Mouse (Mus musculus) thymus, adult 2 months (tissue): ENCODE data around the gene Ndufb4. TPM values are rescaled to one million over a fixed set of nuclear protein-coding genes. Genes with fewer than 3 reads are reported as not detected.

ENCODE experiments used
- DNase-seq: peaks from one replicate; pipeline ENCODE4 v3.0.0; 2021
- H3K27ac ChIP-seq: fragments of 200-500 bp; 2 replicates; pipeline ENCODE4 v1.5.1; 2012; ENCODE audit warnings: low read length, control low read depth; ENCODE audit not compliant: control insufficient read depth, insufficient read depth
- H3K27me3 ChIP-seq: fragments of 200-500 bp; 2 replicates; pipeline ENCODE4 v1.6.1; 2012; ENCODE audit warnings: mild to moderate bottlenecking, low read length, moderate library complexity, mixed read lengths; ENCODE audit not compliant: control insufficient read depth, insufficient read depth
- H3K36me3 ChIP-seq: fragments of 200-500 bp; 2 replicates; pipeline ENCODE4 v1.6.1; 2012; ENCODE audit warnings: mild to moderate bottlenecking, low read length, moderate library complexity; ENCODE audit not compliant: control insufficient read depth, insufficient read depth
- H3K4me1 ChIP-seq: fragments of 200-500 bp; replicated peaks from 2 replicates; pipeline ENCODE4 v1.6.1; 2012; ENCODE audit warnings: low read length; ENCODE audit not compliant: control insufficient read depth, insufficient read depth
- H3K4me3 ChIP-seq: fragments of 200-500 bp; 2 replicates; pipeline ENCODE4 v1.5.1; 2012; ENCODE audit warnings: mild to moderate bottlenecking, low read length, control low read depth, moderate library complexity; ENCODE audit not compliant: control insufficient read depth, insufficient read depth
- CTCF ChIP-seq: fragments of 200-500 bp; IDR thresholded peaks from 2 replicates; pipeline ENCODE4 v1.5.1; 2012; ENCODE audit warnings: mild to moderate bottlenecking, control low read depth, low read length, moderate library complexity, borderline replicate concordance; ENCODE audit not compliant: control insufficient read depth, poor library complexity, insufficient read depth; ENCODE audit errors: extremely low read depth
- POLR2A ChIP-seq: fragments of 200-500 bp; IDR thresholded peaks from 2 replicates; pipeline ENCODE4 v1.6.1; 2012; ENCODE audit warnings: mild to moderate bottlenecking, low read length, control low read depth, moderate library complexity; ENCODE audit not compliant: control insufficient read depth, poor library complexity, insufficient read depth; ENCODE audit errors: extremely low read depth
- WGBS: fragments of 180-500 bp; shearing (Covaris S2); methylation state at CpG from one replicate; pipeline ENCODE4 v1.1.7; 2018; 5-methylcytosine and 5-hydroxymethylcytosine counted together
- polyA plus RNA-seq: library from polyadenylated mRNA; depleted of rRNA; stranded (reverse); fragments of >200 nt; gene quantifications from 2 replicates; pipeline ENCODE4 v1.2.3, GENCODE M21; 2012

Ndufb4 gene
- polyA plus RNA-seq, 1 experiment = 80.2 TPM

DNA sequence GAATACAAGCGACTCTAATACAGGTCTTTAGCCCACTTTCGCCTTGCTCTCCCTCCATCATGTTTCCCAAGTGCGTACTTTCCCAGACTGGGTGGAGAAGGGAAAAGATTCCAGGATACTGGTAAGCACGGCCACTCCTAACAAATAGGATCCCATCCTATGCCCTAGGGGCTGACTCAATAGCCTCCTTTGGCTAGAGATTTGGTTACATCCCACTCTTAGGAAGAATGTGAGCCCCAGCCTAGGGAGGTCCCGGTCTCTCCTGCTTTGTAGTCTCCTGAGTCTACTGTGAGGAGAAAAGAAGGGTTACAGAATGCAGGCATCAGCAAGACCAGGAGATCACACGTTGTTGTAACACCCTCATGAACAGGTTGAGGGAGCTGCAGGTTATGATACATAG, 36.2 kb upstream of the Ndufb4 start:
- no peak overlapping the region for H3K27ac ChIP-seq
- no peaks in the 10 kb centered on the region for H3K27me3 ChIP-seq
- no peak for DNase-seq
- no peak for TF ChIP-seq POLR2A
- TF ChIP-seq CTCF = no peak
- no peaks in the 10 kb centered on the region for H3K4me1 ChIP-seq
- 83% methylated on average over 6 of the region's 6 CpGs for WGBS
- H3K36me3 ChIP-seq = no peaks in the 10 kb centered on the region
- H3K4me3 ChIP-seq = no peak overlapping the region

- no peaks in the 10 kb centered on the region for H3K36me3 ChIP-seq
- WGBS = 75% methylated on average over 10 of the region's 10 CpGs
- H3K4me1 ChIP-seq = no peaks in the 10 kb centered on the region
- H3K27ac ChIP-seq = no peak overlapping the region
- TF ChIP-seq CTCF = no peak
- no peak for TF ChIP-seq POLR2A
- no peak overlapping the region for H3K4me3 ChIP-seq
- no peak for DNase-seq
- H3K27me3 ChIP-seq = no peaks in the 10 kb centered on the region
These were observed 35.7 kb upstream of the Ndufb4 start for GRCm38 (mm10) chr16:37689934-37690333.

- Histone ChIP-seq H3K27me3 (no peaks in the 10 kb centered on the region), H3K4me3 (no peak overlapping the region), H3K27ac (no peak overlapping the region), H3K4me1 (no peaks in the 10 kb centered on the region), H3K36me3 (no peaks in the 10 kb centered on the region)
- 65% methylated on average over 8 of the region's 8 CpGs for WGBS
- DNase-seq = no peak
- TF ChIP-seq CTCF (no peak), POLR2A (no peak)
These were observed 35.1 kb upstream of the Ndufb4 start for GRCm38 (mm10) chr16:37689251-37689926.

- DNase-seq = peak; percentile 24
- TF ChIP-seq CTCF (no peak), POLR2A (no peak)
These were observed 33.9 kb upstream of the Ndufb4 start for GRCm38 (mm10) chr16:37688181-37688580.

GRCm38 (mm10) chr16:37687301-37687980, 33.2 kb upstream of the Ndufb4 start:
- 89% methylated on average over 14 of the region's 14 CpGs for WGBS
- no peak for TF ChIP-seq POLR2A
- no peak for TF ChIP-seq CTCF
- H3K27ac ChIP-seq = no peak overlapping the region
- no peaks in the 10 kb centered on the region for H3K4me1 ChIP-seq
- DNase-seq = no peak
- no peaks in the 10 kb centered on the region; the same call in 1 of the 2 replicates for H3K27me3 ChIP-seq
- H3K4me3 ChIP-seq = no peak overlapping the region
- H3K36me3 ChIP-seq = no peaks in the 10 kb centered on the region

More at GRCm38 (mm10) chr16:37688181-37688580, 33.9 kb upstream of the Ndufb4 start:
- H3K4me1 ChIP-seq = no peaks in the 10 kb centered on the region
- H3K27me3 ChIP-seq = no peaks in the 10 kb centered on the region; the same call in 1 of the 2 replicates
- H3K36me3 ChIP-seq = no peaks in the 10 kb centered on the region
- no peak overlapping the region for H3K27ac ChIP-seq
- 56% methylated on average over 2 of the region's 2 CpGs for WGBS
- no peak overlapping the region for H3K4me3 ChIP-seq

DNA sequence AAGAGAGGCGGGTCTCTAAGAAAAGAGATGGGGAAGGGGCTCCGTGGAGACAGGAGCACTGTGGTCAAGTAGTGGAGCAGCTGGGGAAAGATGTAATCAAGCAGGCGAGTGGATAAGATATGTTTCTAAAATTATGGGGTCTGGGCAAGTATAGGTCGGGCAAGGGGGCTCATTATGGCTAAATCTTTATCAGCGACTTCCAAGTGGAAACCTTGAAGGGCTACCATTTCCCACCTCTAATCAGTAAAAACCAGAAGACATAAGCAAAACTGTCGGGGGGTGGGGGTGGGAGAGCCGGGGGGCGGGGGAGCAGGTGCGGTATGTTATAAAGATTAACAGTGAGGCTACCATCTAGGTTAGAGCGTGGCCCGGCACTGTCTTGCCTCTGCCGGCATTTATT, 32.6 kb upstream of the Ndufb4 start:
- Histone ChIP-seq H3K27ac (no peak overlapping the region), H3K4me1 (no peaks in the 10 kb centered on the region), H3K27me3 (no peaks in the 10 kb centered on the region; the same call in 1 of the 2 replicates), H3K36me3 (no peaks in the 10 kb centered on the region), H3K4me3 (no peak overlapping the region)
- DNase-seq = no peak
- 92% methylated on average over 12 of the region's 12 CpGs for WGBS
- TF ChIP-seq CTCF (no peak), POLR2A (no peak)

- H3K27ac ChIP-seq = no peak overlapping the region
- H3K36me3 ChIP-seq = no peaks in the 10 kb centered on the region
- TF ChIP-seq CTCF (no peak), POLR2A (no peak)
- DNase-seq = no peak
- 92% methylated on average over 6 of the region's 6 CpGs for WGBS
- no peak overlapping the region for H3K4me3 ChIP-seq
- no peaks in the 10 kb centered on the region; the same call in 1 of the 2 replicates for H3K27me3 ChIP-seq
- H3K4me1 ChIP-seq = no peaks in the 10 kb centered on the region
These were observed 31.8 kb upstream of the Ndufb4 start for GRCm38 (mm10) chr16:37685946-37686600.
